Mouse (Mus musculus) heart, embryonic 13.5 days (tissue): ENCODE measurements around the gene Fcamr. TPM values are rescaled to one million over a fixed set of nuclear protein-coding genes. Genes with fewer than 3 reads are reported as not detected.

ENCODE experiments used
- ATAC-seq: fragments of 200-750 bp; cut with Nextera tagmentation; 2 replicates; pipeline ENCODE4 v1.8.0; 2017; ENCODE audit warnings: moderate TSS enrichment; ENCODE audit not compliant: insufficient number of reproducible peaks, low FRiP score, low TSS enrichment; ENCODE audit errors: extremely low read depth
- H3K27ac ChIP-seq: fragments of 300-500 bp; sonication (generic); replicated peaks from 2 replicates; pipeline ENCODE4 v1.5.1; 2015; ENCODE audit warnings: moderate library complexity, mild to moderate bottlenecking, inconsistent platforms
- H3K27me3 ChIP-seq: fragments of 300-500 bp; sonication (generic); replicated peaks from 2 replicates; pipeline ENCODE4 v1.6.1; 2015; ENCODE audit warnings: mild to moderate bottlenecking, inconsistent platforms
- H3K36me3 ChIP-seq: fragments of 300-500 bp; sonication (generic); 2 replicates; pipeline ENCODE4 v1.6.1; 2015; ENCODE audit warnings: mild to moderate bottlenecking, inconsistent platforms
- H3K4me1 ChIP-seq: fragments of 300-500 bp; sonication (generic); 2 replicates; pipeline ENCODE4 v1.6.1; 2015; ENCODE audit warnings: inconsistent platforms
- H3K4me2 ChIP-seq: fragments of 300-500 bp; sonication (generic); 2 replicates; pipeline ENCODE4 v1.6.1; 2015; ENCODE audit warnings: inconsistent platforms, mild to moderate bottlenecking, moderate library complexity
- H3K4me3 ChIP-seq: fragments of 300-500 bp; sonication (generic); 2 replicates; pipeline ENCODE4 v1.5.1; 2015; ENCODE audit warnings: moderate library complexity, mild to moderate bottlenecking, inconsistent platforms
- H3K9ac ChIP-seq: fragments of 300-500 bp; sonication (generic); 2 replicates; pipeline ENCODE4 v1.6.1; 2015; ENCODE audit warnings: inconsistent platforms, mild to moderate bottlenecking, moderate library complexity
- H3K9me3 ChIP-seq: fragments of 300-500 bp; sonication (generic); 2 replicates; pipeline ENCODE4 v1.6.1; 2016; ENCODE audit warnings: inconsistent platforms
- WGBS: fragments of 180-500 bp; shearing (Covaris S2); methylation state at CpG from one replicate; pipeline ENCODE4 v1.1.7; 2015; ENCODE audit warnings: mixed read lengths; 5-methylcytosine and 5-hydroxymethylcytosine counted together
- polyA plus RNA-seq: library from polyadenylated mRNA; unstranded; fragments of >200 nt; fragmentation: Nextera tagmentation; extraction: Ambion mirVana; gene quantifications from 2 replicates; pipeline ENCODE4 v1.2.1, GENCODE M21; 2015

Fcamr gene
- polyA plus RNA-seq, 1 experiment from 2014 or later: not detected

DNA sequence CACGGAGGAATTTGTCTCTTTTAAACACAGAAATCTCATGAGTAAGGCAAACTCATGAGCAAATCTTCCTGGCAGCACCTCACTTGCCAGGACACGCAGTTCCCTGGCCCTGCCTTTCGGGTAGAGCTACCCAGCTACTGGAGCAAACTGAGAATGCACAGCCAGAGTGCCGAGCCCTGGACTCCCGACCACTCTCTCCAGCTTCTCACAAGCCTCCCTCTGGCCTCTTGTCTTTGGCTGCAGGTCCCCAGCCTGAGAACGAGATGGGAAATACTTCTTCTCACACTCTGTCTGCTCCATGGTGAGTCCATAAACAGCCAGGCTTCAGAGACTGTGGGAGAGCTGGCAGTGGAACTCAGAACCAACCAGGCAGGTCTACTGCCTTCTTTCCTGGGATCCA, 2.3 kb downstream of the Fcamr start:
- H3K9ac ChIP-seq: no peak overlapping the region
- H3K27ac ChIP-seq: peak overlapping the region; percentile 72
- H3K4me2 ChIP-seq: no peak overlapping the region
- peaks cover 27% of the 10 kb centered on the region for H3K4me1 ChIP-seq
- H3K36me3 ChIP-seq: no peaks in the 10 kb centered on the region
- 0 out of 2 replicates have a peak, but pooled peaks cover 9% of the 10 kb centered on the region for H3K27me3 ChIP-seq
- no peak for ATAC-seq
- H3K4me3 ChIP-seq: no peak overlapping the region
- H3K9me3 ChIP-seq: no peaks in the 10 kb centered on the region
- whole genome bisulfite sequencing: 48% methylated on average over 6 of the region's 6 CpGs

DNA sequence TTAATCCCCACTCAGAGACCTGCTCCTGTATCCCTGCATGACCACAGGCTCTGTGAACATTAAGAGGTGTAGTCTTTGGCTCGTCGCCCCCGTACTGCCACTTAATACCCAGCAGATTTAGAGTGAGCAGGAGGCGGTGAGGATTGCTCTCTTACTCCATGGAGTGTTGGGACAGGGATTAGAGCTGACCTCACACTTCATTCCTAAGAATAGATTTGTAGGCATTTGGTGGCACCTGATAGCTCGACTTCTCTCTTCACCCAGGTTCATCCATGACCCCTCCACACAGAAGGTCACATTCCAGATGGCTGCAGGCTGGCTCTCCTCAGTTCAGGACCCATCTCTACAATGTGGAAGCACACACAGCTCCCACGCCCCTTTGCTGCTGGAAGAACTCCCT, 3.6 kb downstream of the Fcamr start:
- no peak overlapping the region for H3K9ac ChIP-seq
- H3K27ac ChIP-seq: peak overlapping the region; percentile 72
- 0 out of 2 replicates have a peak, but pooled peaks cover 9% of the 10 kb centered on the region for H3K27me3 ChIP-seq
- H3K36me3 ChIP-seq: no peaks in the 10 kb centered on the region
- 31% methylated on average over 6 of the region's 6 CpGs for WGBS
- no peak overlapping the region for H3K4me3 ChIP-seq
- H3K9me3 ChIP-seq: no peaks in the 10 kb centered on the region
- H3K4me1 ChIP-seq: peaks cover 27% of the 10 kb centered on the region
- peak overlapping the region; percentile 19 for H3K4me2 ChIP-seq
- peak; percentile 22; the same call in 1 of the 2 replicates for ATAC-seq

DNA sequence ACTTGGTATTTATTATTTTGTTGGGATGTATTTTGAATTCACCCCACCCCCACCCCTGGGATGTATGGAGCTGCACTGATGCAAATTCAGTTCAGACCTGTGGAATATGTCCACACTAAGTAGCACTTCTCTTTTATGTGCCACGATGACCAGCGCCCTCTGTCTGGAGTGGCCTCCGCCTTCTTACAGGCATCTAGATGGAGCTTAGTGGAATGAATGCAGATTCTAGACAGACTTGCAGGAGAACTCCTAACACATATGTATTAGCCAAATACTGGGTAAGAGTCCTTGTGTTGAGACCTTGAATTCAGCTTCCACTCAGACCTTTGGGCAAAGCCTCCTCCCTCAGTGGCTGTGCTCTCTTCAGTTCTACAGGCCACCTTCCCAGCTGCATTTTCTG, 10.2 kb downstream of the Fcamr start:
- Histone ChIP-seq H3K27ac (no peak overlapping the region), H3K9ac (no peak overlapping the region), H3K36me3 (no peaks in the 10 kb centered on the region), H3K27me3 (peaks cover 15% of the 10 kb centered on the region; the same call in 1 of the 2 replicates), H3K4me2 (no peak overlapping the region), H3K4me1 (no peaks in the 10 kb centered on the region), H3K4me3 (no peak overlapping the region), H3K9me3 (no peaks in the 10 kb centered on the region)
- ATAC-seq: no peak
- 70% methylated on average over 3 of the region's 3 CpGs for WGBS

DNA sequence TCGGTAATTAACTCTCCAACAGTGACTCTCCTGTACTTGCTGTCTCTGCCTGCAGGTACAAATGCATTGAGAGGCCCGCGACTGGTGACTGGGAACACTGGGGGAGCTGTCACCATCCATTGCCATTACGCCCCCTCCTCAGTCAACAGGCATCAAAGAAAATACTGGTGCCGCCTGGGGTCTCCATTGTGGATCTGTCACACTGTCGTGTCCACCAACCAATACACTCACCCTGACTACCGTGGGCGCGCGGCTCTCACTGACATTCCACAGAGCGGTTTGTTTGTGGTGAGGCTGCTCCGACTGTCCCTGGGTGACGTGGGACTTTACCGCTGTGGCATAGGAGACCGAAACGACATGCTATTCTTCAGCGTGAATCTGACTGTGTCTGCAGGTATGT, 10.6 kb downstream of the Fcamr start:
- WGBS: 66% methylated on average over 17 of the region's 17 CpGs
- Histone ChIP-seq H3K4me2 (no peak overlapping the region), H3K36me3 (no peaks in the 10 kb centered on the region), H3K4me1 (no peaks in the 10 kb centered on the region), H3K27me3 (peaks cover 15% of the 10 kb centered on the region; the same call in 1 of the 2 replicates), H3K9ac (no peak overlapping the region), H3K27ac (no peak overlapping the region), H3K9me3 (no peaks in the 10 kb centered on the region), H3K4me3 (no peak overlapping the region)
- no peak for ATAC-seq

DNA sequence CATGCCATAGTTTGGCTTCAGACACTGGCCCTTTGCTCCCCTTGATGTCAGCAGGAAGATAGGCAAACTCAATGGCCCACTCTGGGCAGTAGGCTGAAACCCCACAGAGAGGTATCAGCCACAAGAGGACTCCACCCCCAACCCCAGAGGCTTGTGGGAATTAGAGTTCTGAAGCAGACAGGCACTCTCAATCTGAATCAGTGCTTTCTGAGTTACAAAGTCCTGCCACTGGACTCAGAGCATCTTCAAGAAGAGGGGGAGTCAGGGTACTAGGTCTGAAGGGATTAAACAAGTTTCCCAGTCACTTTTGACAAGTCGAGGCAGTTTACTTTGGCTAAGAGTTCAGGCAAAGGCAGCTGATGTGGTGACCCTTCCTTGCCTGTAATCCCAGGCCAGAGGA, 19.0 kb downstream of the Fcamr start:
- no peaks in the 10 kb centered on the region for H3K36me3 ChIP-seq
- no peak overlapping the region for H3K4me3 ChIP-seq
- WGBS: 68% methylated on average over 1 of the region's 1 CpGs
- H3K27me3 ChIP-seq: peaks cover 15% of the 10 kb centered on the region; the same call in 1 of the 2 replicates
- H3K4me1 ChIP-seq: no peaks in the 10 kb centered on the region
- no peak overlapping the region for H3K4me2 ChIP-seq
- no peak for ATAC-seq
- no peaks in the 10 kb centered on the region for H3K9me3 ChIP-seq
- no peak overlapping the region for H3K27ac ChIP-seq
- no peak overlapping the region for H3K9ac ChIP-seq

DNA sequence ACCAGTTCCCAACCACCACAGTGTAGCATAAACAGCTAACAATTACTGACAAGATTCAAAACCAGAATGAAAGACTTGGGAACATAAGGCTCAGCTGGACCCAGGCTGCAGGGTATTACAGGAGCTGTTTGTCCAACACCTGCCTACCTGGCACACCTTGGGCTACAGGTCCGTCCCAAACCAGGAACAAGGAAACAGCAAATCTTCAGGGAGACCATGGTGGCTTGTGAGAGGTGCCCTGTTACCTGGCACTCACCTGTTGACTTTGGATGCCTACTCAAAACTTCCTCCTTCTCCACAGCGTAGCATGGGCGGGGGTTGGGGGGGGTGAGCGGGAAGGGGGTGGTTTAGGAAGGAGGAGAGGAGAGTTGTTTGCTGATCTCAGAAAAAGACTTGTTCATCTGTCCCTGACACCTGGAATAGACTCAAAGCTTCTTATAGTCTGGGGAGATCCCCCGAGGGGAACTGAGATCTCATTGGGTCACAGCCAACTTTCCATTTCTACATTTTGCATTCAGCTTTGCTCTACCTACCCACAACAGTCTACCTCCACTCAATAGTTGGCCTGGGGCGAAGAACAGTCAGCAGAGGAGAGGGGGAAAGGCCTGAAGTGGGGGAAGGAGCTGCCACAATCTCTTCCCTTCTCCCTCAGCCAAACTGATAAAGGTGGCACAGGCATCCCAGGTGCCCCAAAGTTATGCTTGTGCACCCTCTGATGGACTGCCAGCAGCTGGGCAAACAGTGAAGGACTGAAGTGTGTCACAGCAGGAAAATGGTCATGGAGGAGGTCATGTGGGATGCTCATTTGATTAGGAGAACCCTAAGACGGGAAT, 19.8 kb downstream of the Fcamr start:
- Histone ChIP-seq H3K27me3 (peaks cover 14% of the 10 kb centered on the region; the same call in 1 of the 2 replicates), H3K36me3 (no peaks in the 10 kb centered on the region), H3K4me3 (no peak overlapping the region), H3K4me2 (no peak overlapping the region), H3K9me3 (no peaks in the 10 kb centered on the region), H3K4me1 (no peaks in the 10 kb centered on the region), H3K9ac (no peak overlapping the region), H3K27ac (no peak overlapping the region)
- 71% methylated on average over 7 of the region's 7 CpGs for WGBS
- ATAC-seq: no peak

DNA sequence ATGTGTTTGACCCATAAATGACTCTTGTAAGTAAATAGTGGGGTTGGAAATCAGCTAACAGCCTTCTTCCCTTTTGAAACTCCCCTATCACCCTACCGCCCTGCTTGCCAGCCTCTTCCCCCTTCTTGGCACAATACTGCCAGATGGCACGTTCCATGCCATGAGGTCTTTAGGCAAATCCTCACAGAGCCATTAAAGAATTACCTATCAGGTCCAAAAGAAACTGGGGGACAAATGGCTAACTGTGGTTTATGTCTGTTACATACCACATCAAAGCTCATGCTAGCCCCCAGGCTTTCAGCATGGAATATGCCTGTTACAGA, 20.4 kb downstream of the Fcamr start:
- Histone ChIP-seq H3K27me3 (peaks cover 12% of the 10 kb centered on the region; the same call in 1 of the 2 replicates), H3K4me3 (no peak overlapping the region), H3K4me1 (no peaks in the 10 kb centered on the region), H3K9ac (no peak overlapping the region), H3K9me3 (no peaks in the 10 kb centered on the region), H3K36me3 (no peaks in the 10 kb centered on the region), H3K27ac (no peak overlapping the region), H3K4me2 (no peak overlapping the region)
- 83% methylated on average over 2 of the region's 2 CpGs for WGBS
- no peak for ATAC-seq

DNA sequence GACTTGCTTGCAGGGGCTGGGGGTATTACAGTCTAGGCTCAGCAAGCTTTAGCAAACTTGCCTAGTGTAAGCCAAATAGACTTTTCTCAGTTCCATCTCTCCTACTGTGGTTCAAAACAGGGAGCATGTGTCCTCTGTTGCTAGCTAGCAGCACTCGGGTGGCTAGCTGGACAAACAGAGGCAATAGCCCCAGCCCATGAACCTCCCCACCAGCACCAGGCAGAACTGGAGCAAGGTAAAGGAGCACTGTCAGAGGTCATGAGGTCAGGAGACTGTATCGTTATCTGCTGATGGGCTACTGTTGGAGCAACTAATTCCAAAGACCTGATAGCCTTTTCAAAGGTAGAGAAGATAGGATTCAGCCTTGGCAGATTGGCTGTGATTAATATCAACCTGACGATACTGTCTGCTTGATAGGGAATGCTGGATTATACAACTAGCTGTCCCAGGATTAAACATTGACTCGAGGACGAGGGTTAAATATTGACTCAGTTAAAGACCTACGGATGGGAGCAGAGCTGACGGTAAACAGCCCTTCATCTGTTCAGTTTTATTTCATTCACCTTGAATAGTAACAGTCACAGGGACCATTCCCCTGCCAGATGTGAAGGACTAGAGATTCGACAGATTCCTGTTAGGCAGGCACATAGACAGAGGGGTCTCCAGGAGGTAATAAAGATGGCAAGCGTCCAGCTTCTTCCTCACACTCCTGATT, 21.4 kb downstream of the Fcamr start:
- Histone ChIP-seq H3K9ac (no peak overlapping the region), H3K4me3 (no peak overlapping the region), H3K4me1 (no peaks in the 10 kb centered on the region), H3K4me2 (no peak overlapping the region), H3K9me3 (no peaks in the 10 kb centered on the region), H3K36me3 (no peaks in the 10 kb centered on the region), H3K27ac (no peak overlapping the region), H3K27me3 (peaks cover 19% of the 10 kb centered on the region)
- no peak for ATAC-seq
- 68% methylated on average over 9 of the region's 9 CpGs for WGBS

DNA sequence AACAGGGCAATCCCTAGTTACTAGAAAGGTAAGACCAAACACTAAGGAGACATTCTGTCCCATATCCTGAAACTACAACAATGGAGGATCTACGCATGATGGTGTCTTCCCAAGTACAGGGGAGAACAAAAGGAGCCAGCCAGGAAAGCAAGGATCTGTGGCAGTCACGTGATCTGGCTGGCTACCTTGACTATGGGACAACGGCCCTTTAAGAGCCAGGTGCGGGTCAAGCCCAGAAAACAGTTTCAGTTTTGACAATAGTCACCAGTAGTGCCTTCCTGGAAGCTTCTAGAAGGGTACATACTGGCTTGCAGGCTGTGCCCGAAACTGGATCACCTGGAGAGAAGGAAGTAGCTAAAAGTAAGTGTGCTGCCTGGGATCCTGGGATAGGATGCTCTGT, 25.7 kb downstream of the Fcamr start, which contains the start of gene Pigr:
Gene Pigr, plus strand, starts transcription at position 237 of the 400 bp plus-strand sequence.
- no peaks in the 10 kb centered on the region for H3K9me3 ChIP-seq
- H3K9ac ChIP-seq: no peak within 1 kb of the TSS
- 84% methylated on average over 5 of the region's 5 CpGs for WGBS
- no peak for ATAC-seq
- no peaks in the 10 kb centered on the region for H3K36me3 ChIP-seq
- H3K4me2 ChIP-seq: no peak within 1 kb of the TSS
- H3K27me3 ChIP-seq: peaks cover 22% of the 10 kb centered on the region
- no peak within 1 kb of the TSS for H3K27ac ChIP-seq
- peaks cover 21% of the 10 kb centered on the region for H3K4me1 ChIP-seq
- H3K4me3 ChIP-seq: no peak within 1 kb of the TSS

DNA sequence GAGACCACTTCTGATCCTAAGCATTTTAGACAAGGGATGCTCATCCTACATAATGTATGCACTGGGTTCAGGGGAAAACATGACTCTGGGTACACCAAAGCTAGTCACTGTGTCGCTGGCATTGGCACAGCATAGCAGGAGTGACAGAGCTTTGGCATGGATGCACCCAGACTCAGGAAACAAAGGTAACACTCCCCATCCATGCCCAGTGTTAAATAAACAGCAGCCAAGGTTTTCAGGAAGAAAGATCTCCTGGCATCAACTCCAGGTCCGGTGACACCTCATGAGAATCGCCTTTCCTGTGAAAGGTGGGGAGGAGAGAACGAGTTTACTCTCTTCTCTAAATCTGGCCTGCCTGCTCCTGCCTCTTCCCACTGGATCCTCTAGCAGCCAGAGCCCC, 28.0 kb downstream of the Fcamr start:
- H3K36me3 ChIP-seq: no peaks in the 10 kb centered on the region
- WGBS: 68% methylated on average over 4 of the region's 4 CpGs

DNA sequence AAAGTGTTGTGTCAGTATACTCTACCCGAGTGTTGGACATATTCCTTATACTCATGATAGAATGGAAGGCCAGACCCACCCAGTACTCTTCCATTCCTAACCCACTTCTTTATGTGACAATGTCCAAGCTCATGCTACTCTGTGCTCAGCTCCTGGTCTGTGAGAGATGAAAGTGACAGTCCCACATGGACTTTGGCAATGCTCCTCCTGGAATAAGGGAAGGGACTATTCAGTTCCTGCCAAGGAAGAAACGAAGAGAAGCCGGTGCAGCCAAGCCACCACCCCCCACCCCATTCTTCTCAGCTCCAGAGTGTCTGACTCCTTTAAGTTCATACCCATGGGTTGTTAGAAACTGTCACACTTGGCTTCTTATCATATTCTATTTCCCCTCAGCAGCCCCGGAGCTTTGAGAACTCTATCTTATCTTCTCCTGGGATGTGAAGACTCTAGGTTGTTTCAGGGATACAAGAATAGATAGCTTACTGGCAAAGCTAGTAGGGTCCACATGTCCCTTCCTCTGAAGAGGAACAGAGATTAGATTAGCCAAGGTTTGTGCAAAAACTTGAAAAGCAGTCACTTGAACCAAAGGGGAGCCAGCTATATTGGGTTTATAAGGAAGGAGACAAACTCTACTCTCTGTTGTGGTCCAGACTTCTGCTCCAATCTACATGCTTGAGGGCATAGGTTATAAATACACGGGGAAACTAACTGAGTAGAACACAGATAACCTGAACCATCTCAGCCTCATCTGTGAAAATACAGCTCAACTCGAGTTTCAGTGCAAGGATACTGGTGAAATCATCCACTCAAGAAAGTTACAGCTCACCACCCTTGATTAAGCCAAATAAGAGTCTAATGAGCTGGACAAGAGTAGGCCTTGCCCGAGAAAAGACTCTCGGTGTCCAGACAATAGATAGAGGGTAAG, 29.5 kb downstream of the Fcamr start:
- Histone ChIP-seq H3K4me2 (no peak overlapping the region), H3K4me3 (no peak overlapping the region), H3K36me3 (no peaks in the 10 kb centered on the region), H3K27ac (no peak overlapping the region; the same call in 1 of the 2 replicates), H3K27me3 (peaks cover 14% of the 10 kb centered on the region), H3K4me1 (peaks cover 32% of the 10 kb centered on the region), H3K9ac (no peak overlapping the region), H3K9me3 (no peaks in the 10 kb centered on the region)
- 30% methylated on average over 8 of the region's 8 CpGs for WGBS
- no peak for ATAC-seq

More for the DNA sequence above, 28.0 kb downstream of the Fcamr start:
- peaks cover 21% of the 10 kb centered on the region for H3K27me3 ChIP-seq
- no peak for ATAC-seq
- no peak overlapping the region for H3K27ac ChIP-seq
- H3K4me2 ChIP-seq: no peak overlapping the region
- H3K4me3 ChIP-seq: no peak overlapping the region
- H3K9ac ChIP-seq: no peak overlapping the region
- H3K4me1 ChIP-seq: peaks cover 31% of the 10 kb centered on the region
- no peaks in the 10 kb centered on the region for H3K9me3 ChIP-seq
